Mouse (Mus musculus): Measurements from ENCODE around the gene Hes7.

Hes7 gene

DNA sequence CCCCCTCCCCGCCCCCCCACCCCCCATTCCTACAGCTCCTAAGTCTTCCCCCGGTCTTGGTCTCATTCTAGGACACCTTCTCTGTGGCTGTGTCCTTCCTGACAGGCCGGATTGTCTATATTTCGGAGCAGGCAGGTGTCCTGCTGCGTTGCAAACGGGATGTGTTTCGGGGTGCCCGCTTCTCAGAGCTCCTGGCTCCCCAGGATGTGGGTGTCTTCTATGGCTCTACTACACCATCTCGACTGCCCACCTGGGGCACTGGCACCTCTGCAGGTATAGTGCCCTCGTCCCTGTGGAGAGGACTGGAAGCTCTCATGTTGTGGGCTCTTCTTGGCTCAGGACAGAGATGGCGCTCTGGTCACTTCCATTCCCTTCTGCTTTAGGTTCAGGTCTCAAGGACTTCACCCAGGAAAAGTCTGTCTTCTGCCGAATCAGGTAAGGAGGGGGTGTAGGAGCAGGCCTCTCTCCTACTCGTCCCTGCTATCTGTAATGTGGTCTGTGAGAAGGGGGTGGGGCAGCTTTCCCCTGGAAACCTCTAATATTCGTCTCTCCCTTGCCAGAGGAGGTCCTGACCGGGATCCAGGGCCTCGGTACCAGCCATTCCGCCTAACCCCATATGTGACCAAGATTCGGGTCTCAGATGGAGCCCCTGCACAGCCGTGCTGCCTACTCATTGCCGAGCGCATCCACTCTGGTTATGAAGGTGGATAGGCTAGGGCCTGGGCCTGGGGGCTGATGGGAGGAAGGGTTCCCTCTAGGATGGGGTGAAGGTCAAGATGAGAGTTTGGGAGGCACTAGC lies 18.4 kb upstream of the Hes7 start:
- DNase-seq: no peak

- DNase-seq: no peak
Measured at GRCm38 (mm10) chr11:69102403-69102725, 17.8 kb upstream of the Hes7 start.

GRCm38 (mm10) chr11:69103121-69103520 lies 17.1 kb upstream of the Hes7 start:
- DNase-seq: no peak

GRCm38 (mm10) chr11:69103531-69104435 lies 16.4 kb upstream of the Hes7 start:
- no peak for DNase-seq

DNA sequence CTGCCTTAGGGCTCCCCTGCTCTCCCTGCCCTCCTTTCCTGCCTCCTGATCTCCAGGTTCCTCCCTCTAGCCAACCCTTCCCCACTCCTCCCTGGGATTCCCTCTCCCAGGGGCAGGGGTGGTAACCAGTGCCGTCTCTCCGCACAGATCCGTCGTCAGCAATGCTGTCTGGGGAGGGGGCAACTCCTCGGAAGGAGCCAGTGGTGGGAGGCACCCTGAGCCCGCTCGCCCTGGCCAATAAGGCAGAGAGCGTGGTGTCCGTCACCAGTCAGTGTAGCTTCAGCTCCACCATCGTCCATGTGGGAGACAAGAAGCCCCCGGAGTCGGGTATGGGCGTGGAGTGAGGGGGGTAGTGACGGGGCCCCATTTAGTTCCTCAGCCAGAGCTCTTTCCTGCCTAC lies 15.7 kb upstream of the Hes7 start:
- no peak for DNase-seq

DNA sequence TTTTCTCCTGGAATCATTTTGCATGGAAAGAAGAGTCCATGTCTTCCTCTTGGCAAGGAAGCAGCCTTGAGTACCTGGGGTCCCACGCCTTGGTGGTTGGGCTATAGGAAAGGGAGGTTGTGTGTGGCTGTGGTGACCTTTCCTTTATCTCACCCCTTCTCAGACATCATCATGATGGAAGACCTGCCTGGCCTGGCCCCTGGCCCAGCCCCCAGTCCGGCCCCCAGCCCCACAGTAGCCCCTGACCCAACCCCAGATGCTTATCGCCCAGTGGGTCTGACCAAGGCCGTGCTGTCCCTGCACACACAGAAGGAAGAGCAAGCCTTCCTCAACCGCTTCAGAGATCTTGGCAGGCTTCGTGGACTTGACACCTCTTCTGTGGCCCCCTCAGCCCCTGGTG lies 15.0 kb upstream of the Hes7 start:
- peak in 1 of 2 experiments; percentile 4 for DNase-seq

DNA sequence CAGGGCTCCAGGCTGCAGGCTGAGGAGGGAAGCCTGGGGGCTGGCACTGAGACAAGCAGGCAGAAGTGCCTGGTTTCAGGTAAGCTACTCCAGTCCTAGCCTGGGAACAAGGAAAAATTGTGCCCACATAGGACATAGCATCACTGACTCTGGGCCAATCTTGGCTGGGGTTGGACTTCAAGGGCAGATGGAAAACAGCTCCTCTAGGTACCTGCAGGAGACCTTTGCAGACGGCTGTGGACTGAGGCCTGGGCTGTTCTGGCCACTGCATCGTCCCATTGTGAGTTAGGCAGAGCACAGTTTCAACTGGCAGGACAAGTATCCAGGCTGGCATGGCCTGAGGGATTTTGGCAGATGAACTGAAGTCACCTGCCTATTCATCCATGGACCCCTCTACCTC lies 14.4 kb upstream of the Hes7 start:
- no peak for DNase-seq

DNA sequence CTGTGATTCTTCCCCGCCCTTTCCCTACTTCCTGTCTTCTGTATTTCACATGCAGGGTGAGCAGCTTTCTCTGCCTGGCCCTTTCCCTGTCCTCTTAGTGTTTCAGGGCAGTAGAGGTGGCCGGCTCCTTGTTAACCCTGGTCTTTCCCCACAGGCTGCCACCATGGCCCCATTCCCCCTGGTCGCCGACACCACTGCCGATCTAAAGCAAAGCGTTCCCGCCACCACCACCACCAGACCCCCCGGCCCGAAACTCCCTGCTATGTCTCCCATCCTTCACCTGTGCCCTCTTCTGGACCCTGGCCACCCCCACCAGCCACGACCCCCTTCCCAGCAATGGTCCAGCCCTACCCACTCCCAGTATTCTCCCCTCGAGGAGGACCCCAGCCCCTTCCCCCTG lies 13.9 kb upstream of the Hes7 start:
- DNase-seq: no peak

- no peak for DNase-seq
Measured at GRCm38 (mm10) chr11:69106842-69107241, 13.4 kb upstream of the Hes7 start.

DNA sequence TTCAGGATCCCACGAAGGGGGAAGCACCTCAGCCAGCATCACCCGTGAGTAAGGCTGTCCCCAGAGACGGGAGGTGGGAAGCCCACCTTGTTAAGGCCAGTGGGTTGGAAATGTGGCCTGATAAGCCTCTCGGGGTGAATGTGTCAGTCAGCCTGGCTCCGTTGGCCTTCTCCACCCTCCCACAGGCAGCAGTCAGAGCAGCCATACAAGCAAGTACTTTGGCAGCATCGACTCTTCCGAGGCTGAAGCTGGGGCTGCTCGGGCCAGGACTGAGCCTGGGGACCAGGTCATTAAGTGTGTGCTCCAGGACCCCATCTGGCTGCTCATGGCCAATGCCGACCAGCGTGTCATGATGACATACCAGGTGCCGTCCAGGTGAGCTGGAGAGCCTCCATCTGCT lies 12.5 kb upstream of the Hes7 start:
- DNase-seq: no peak

DNA sequence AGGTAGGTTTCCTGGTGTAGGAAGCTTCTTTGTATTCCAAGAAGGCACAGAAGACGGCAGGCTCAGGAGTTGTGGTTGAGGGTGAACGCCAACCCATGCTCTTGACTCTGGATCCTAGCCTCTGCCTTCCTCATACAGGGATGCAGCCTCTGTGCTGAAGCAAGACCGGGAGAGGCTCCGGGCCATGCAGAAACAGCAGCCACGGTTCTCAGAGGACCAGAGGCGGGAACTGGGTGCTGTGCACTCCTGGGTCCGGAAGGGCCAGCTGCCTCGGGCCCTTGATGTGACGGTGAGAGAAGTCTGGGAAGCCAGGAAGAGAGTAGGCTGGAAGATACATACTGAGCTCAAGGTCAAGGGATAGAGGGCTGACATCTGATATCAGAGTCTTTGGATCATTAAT lies 12.0 kb upstream of the Hes7 start:
- DNase-seq: no peak

GRCm38 (mm10) chr11:69109032-69109900 lies 10.9 kb upstream of the Hes7 start:
- no peak for DNase-seq

GRCm38 (mm10) chr11:69110319-69111046 lies 9.7 kb upstream of the Hes7 start:
- DNase-seq: peak; percentile 81 to 92

DNA sequence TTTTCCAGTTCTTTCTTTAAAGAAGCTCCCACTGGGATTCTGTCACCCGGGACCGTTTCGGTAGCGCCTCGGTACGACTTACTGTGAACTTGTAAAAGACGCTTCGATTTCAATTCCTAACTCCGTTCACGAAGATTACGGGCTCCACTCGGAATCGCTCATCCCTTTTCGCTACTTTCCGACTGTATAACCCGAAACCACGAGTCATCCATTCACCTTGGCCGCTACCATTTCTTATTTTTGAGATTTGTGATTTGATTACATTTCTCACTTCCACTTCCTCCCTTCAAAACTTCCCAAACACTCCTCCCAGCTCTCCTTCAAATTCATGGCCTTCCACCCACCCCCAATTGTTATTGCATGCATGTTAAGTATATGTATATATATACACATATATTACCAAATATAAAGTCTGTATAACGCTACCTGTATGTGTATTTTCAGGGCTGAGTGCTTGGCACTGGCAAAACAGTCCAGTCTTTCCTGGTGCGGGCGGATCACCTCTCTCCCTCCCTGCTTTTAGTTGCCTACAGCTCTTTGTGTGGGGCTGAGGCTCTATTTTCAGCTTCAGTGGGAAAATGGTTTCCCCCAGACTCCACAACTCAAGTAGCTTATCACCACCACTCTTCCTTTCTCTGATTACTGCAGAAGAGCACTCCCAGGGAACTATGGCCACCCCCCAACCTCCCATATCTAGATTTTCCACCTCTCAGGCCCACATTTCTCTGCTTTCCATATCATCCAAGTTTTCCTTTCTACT lies 9.0 kb upstream of the Hes7 start:
- no peak for DNase-seq

DNA sequence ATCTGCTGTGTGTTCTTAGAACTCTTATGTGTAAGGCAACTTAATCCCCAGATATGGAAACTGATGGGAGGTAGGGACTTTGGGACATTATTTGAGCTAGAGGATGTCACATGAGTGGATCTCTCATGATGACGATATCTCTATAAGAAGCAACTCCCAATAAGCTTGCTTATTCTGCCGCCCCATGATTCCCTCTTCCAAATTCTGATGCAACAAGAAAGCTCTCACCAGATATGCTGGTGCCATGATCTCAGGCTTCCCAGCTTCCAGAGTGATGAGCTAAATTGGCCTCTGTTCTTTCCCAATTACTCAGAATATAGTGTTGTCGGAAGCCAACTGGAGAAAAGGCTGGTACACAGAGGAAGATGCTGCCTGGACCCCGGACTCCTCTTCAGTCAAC lies 8.3 kb upstream of the Hes7 start:
- DNase-seq: no peak

DNA sequence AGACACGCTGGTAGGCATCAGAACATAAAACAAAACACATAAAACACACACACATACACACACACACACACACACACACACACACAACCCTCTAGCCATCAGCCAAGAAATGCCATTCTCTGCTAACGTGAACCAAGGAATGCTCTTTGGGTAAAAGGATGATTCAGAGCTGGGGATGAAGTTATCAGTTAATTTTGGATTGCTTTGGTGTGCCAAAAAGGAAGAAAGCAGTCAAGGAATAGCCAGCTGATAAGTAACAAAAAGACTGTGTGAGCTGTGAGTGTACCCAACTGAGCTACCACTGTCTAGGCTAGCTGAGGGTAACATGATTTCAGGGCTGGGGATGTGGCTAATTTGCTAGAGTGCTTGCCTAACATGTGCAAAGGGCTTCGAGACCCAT lies 6.2 kb upstream of the Hes7 start:
- no peak for DNase-seq

DNA sequence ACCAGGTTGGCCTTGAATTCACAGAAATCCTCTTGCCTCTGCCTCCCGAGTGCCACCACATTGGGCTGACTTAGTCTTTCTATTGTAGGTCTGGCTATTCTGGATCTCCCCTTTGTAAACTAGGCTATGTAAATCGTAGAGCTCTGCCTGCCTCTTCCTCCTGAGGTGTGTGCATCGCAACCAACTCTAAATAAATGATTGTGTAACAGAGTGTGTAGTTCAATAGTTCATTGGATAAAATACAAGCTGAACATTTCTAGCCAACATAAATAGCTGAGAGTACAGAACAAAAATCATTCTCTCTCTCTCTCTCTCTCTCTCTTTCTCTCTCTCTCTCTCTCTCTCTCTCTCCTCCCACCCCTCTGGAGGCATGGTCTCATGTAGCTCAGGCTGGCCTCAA lies 5.6 kb upstream of the Hes7 start:
- no peak for DNase-seq

DNA sequence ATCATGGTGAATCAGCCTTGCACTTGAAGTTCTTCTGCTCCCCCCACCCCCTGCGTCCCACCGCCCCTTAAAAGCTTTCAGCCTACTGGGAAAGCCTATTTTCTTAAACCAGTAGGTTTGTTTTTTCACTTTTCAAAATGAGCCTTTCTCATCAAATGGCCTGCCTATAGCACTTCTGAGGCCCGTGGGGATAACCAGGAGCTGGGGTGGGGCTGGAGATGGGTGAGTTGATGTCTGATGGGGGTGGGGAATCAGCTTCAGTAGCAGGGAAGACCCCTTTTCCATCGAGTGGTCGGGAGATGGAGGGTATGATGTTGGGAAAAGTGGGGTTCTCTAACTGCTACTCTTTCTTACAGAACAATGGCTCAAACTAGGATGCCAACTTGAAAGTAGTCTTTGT lies 3.4 kb upstream of the Hes7 start:
- DNase-seq: no peak

DNA sequence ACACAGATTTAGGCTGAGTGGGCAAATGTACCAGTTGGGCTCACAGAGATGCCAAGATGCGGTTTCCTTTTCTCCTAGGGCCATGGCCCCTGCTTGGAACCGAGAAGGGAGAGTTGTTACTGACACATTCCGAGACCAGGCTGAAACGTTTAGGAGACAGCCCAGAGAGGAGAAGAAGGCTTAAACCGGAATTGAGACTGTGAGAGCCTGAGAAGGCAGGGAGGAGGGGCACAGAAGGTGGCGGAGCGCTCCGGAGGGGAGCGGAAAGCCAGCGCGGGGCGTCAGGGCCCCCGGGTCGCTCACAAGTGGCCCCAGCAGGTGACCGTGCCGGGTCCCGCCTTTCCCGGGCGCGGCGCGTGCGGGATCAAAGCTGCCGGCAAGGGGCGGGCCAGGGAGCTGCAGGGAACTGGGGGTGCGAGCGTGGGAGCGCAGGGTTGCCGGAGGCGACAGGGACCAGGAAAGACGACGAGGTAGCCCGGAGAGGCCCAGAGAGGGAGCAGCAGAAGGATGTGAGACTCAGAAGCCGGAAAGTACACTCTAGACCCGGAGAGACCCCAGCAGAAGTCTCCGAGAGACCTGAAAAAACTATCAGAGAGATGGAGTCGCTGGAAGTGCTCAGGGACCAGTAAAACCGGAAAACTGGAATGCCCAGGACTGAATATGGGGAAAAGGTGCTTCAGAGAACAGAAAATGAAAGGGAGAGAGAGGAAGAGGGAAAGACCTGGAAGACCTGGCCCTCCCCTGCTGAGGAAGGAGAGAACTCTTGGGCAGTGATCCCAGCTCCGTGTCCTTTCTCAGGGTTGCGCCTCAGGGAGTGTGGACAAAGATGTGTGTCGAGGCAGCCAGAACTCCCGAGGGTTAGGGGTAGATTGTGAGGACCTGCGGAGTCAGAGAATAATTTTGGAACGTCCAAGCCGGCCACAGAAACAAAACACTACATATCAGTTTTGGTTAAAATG lies 2.2 kb upstream of the Hes7 start:
- peak; percentile 55 to 71 for DNase-seq

- peak; percentile 60 to 86 for DNase-seq
Measured at GRCm38 (mm10) chr11:69118765-69119164, 1.4 kb upstream of the Hes7 start.
